Mouse (Mus musculus) heart, adult 2 months (tissue): ENCODE measurements around the gene Crtc3. TPM values are rescaled to one million over a fixed set of nuclear protein-coding genes. Genes with fewer than 3 reads are reported as not detected.

Source experiments
- DNase-seq, 2 experiments: peaks; one replicate each; pipeline ENCODE4 v3.0.0; 2021
- H3K27ac ChIP-seq: fragments of 200-600 bp; 2 replicates; pipeline ENCODE4 v1.8.1; 2022
- H3K27me3 ChIP-seq: fragments of 200-500 bp; 2 replicates; pipeline ENCODE4 v1.6.1; 2012; ENCODE audit warnings: mild to moderate bottlenecking, low read length, inconsistent platforms, mixed read lengths; ENCODE audit not compliant: control insufficient read depth, insufficient read depth
- H3K36me3 ChIP-seq: fragments of 200-500 bp; 2 replicates; pipeline ENCODE4 v1.6.1; 2012; ENCODE audit warnings: low read length, inconsistent platforms; ENCODE audit not compliant: control insufficient read depth, insufficient read depth
- H3K4me1 ChIP-seq: fragments of 200-500 bp; 2 replicates; pipeline ENCODE4 v1.6.1; 2011; ENCODE audit warnings: low read length; ENCODE audit not compliant: control insufficient read depth, insufficient read depth
- H3K4me3 ChIP-seq: fragments of 200-600 bp; 2 replicates; pipeline ENCODE4 v1.8.1; 2022
- H3K79me2 ChIP-seq: fragments of 200-500 bp; replicated peaks from 2 replicates; pipeline ENCODE4 v1.6.1; 2012; ENCODE audit warnings: mild to moderate bottlenecking, inconsistent platforms, low read length, moderate library complexity, mixed read lengths; ENCODE audit not compliant: control insufficient read depth, insufficient read depth
- H3K9ac ChIP-seq: fragments of 200-500 bp; 2 replicates; pipeline ENCODE4 v1.6.1; 2012; ENCODE audit warnings: low read depth, mild to moderate bottlenecking, control low read depth, inconsistent platforms, low read length, mixed read lengths
- CTCF ChIP-seq: fragments of 200-600 bp; IDR thresholded peaks from 2 replicates; pipeline ENCODE4 v1.8.1; 2022; ENCODE audit warnings: antibody characterized with exemption, mild to moderate bottlenecking, moderate library complexity
- EP300 ChIP-seq: fragments of 200-500 bp; IDR thresholded peaks from 2 replicates; pipeline ENCODE4 v1.6.1; 2011; ENCODE audit warnings: low read depth, low read length, control low read depth; ENCODE audit not compliant: insufficient read depth
- POLR2A ChIP-seq: fragments of 200-500 bp; IDR thresholded peaks from 2 replicates; pipeline ENCODE4 v1.6.1; 2011; ENCODE audit warnings: mild to moderate bottlenecking, low read depth, low read length, control low read depth; ENCODE audit not compliant: insufficient read depth
- WGBS: fragments of 180-500 bp; shearing (Covaris S2); methylation state at CpG from one replicate; pipeline ENCODE4 v1.1.7; 2018; 5-methylcytosine and 5-hydroxymethylcytosine counted together
- intact Hi-C: fragments of 180-260 bp; cut with DNase I; formaldehyde crosslinking; loops from one replicate; pipeline ENCODE4 v1.15.1; 2025
- polyA plus RNA-seq: library from polyadenylated mRNA; depleted of rRNA; stranded (reverse); fragments of >200 nt; gene quantifications from 2 replicates; pipeline ENCODE4 v1.2.3, GENCODE M21; 2012
- total RNA-seq, 2 experiments: library from RNA; stranded (reverse); gene quantifications; 2 replicates each; pipeline ENCODE4 v1.2.3; 2021

Crtc3 gene
- total and polyA plus RNA-seq, 3 experiments, result 11.0 to 14.3 (median 12.9) TPM

DNA sequence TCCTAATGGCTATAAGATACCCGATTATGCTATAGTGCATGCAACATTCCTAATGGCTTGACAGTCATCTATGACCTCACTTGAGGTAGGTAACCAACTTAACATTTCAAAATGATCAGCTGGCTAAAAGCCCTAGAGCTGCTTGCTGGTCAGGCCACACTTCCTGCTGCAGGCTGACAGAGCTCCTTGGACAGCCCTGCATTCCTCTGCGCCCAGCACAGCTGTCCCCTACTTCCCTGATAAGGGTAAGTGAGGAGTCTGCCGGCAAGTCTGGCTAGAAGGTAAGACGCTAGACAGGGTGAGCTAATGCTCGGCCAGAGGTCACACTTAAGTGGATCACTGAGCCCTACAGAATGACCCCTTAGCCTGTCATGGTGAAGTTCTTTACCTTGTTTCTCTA, 52.8 kb downstream of the Crtc3 start:
- Histone ChIP-seq H3K27me3 (no peaks in the 10 kb centered on the region), H3K4me3 (no peak overlapping the region), H3K4me1 (peaks cover 39% of the 10 kb centered on the region), H3K36me3 (peaks cover 13% of the 10 kb centered on the region), H3K79me2 (0 out of 2 replicates have a peak, but pooled peaks cover 2% of the 10 kb centered on the region), H3K27ac (peak overlapping the region; percentile 18), H3K9ac (no peak overlapping the region)
- 9% methylated on average over 5 of the region's 5 CpGs for WGBS
- intact Hi-C loops, result no loop called here
- peak in 1 of 2 experiments; percentile 45 for DNase-seq
- no peak for TF ChIP-seq EP300
- TF ChIP-seq CTCF, result no peak
- TF ChIP-seq POLR2A, result no peak

DNA sequence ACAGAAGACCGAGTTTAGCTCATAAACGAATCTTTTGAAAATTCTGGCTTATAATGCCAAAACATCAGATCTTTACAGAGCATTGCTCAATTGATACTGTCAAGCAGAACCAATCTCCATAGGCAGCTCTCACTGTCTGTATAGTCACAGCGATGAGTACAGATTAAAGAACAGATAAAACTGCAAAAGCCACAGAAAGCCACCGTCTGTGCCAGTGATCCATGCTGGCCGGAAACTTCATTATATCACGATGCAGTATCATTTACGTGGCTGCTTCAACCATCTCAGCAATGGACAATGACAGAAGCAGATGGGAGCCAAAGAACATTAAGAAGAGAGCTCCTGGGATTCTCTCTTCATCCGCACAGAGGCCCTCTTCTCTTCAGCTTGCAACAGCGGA, 53.9 kb downstream of the Crtc3 start:
- H3K4me3 ChIP-seq, result no peak overlapping the region
- 78% methylated on average over 9 of the region's 9 CpGs for WGBS
- H3K79me2 ChIP-seq, result 0 out of 2 replicates have a peak, but pooled peaks cover 2% of the 10 kb centered on the region
- peaks cover 37% of the 10 kb centered on the region for H3K4me1 ChIP-seq
- no peak for DNase-seq
- TF ChIP-seq CTCF (no peak), POLR2A (no peak), EP300 (no peak)
- no peak overlapping the region for H3K9ac ChIP-seq
- intact Hi-C loops, result no loop called here
- no peaks in the 10 kb centered on the region for H3K27me3 ChIP-seq
- H3K36me3 ChIP-seq, result peaks cover 13% of the 10 kb centered on the region
- no peak overlapping the region for H3K27ac ChIP-seq

DNA sequence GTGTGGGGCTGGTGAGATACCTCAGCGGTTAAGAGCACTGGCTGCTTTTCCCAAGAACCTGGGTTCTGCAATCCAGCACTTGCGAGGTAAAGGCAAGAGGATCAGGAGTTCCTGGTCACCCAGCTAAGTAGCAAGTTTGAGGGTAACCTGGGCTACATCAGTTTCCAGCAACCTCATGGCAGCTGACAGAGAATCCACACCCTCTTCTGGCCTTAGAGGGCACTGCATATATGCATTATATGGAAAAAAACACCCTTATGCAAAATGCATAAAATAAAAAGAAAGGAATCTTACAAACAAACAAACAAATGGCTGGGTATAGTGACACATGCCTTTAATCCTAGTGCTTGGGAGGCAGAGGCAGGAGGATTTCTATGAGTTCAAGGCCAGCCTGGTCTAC, 55.0 kb downstream of the Crtc3 start:
- H3K79me2 ChIP-seq, result 0 out of 2 replicates have a peak, but pooled peaks cover 2% of the 10 kb centered on the region
- intact Hi-C loops, result no loop called here
- H3K27me3 ChIP-seq, result no peaks in the 10 kb centered on the region
- TF ChIP-seq POLR2A (no peak), CTCF (peak; percentile 44)
- DNase-seq, result no peak
- peaks cover 32% of the 10 kb centered on the region for H3K4me1 ChIP-seq
- H3K36me3 ChIP-seq, result peaks cover 20% of the 10 kb centered on the region
- no peak overlapping the region for H3K27ac ChIP-seq
- 96% methylated on average over 2 of the region's 2 CpGs for WGBS
- H3K9ac ChIP-seq, result no peak overlapping the region
- no peak overlapping the region for H3K4me3 ChIP-seq

DNA sequence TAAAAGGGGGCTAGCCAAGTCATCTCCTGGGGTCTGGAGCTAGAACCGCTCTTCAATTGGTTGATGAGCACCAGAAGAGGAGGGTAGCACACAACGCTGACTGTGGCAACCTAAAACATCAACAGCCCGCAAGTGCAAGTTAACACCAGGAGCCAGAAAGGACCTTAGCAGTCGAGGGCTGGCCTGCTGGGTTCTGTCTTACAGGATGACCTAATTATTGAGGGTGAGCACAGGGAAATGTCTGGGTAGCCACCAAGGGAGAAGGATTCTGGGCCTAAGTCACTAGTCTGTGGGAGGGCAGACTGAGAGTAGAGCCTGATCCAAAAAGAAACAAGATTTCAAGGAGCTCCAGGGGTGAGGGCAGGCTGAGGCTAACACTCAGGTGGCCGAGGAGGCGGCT, 56.7 kb downstream of the Crtc3 start:
- DNase-seq, result no peak
- Histone ChIP-seq H3K27ac (peak overlapping the region; percentile 29; the same call in 1 of the 2 replicates), H3K9ac (no peak overlapping the region), H3K4me1 (peaks cover 23% of the 10 kb centered on the region), H3K79me2 (0 out of 2 replicates have a peak, but pooled peaks cover 2% of the 10 kb centered on the region), H3K36me3 (peaks cover 17% of the 10 kb centered on the region), H3K27me3 (no peaks in the 10 kb centered on the region), H3K4me3 (no peak overlapping the region)
- TF ChIP-seq EP300 (no peak), CTCF (no peak), POLR2A (no peak)
- intact Hi-C loops, result no loop called here
- 61% methylated on average over 6 of the region's 6 CpGs for WGBS

DNA sequence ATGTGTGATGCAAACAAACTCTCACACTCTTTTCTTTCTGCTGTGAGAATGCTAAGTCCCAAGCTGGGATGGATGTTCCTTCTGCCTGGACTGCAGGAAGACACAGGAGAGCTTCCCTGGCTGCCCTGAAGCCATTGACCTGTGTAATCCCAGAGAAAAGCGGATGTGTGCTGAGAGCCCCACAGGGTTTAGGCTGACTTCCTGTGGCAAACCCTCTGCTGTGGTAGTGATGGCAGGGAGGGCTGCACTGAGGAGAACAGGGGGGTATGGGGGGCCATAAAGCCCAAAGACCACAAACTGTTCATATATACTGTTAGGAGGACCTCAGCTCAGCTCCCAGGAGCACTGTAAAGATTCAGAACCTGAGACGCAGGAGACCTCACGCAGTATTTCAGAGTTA, 57.3 kb downstream of the Crtc3 start:
- no peak for DNase-seq
- H3K27me3 ChIP-seq, result no peaks in the 10 kb centered on the region
- H3K9ac ChIP-seq, result no peak overlapping the region
- H3K4me3 ChIP-seq, result no peak overlapping the region
- H3K36me3 ChIP-seq, result peaks cover 16% of the 10 kb centered on the region
- no peak for TF ChIP-seq EP300
- no peak for TF ChIP-seq CTCF
- TF ChIP-seq POLR2A, result no peak
- 0 out of 2 replicates have a peak, but pooled peaks cover 1% of the 10 kb centered on the region for H3K79me2 ChIP-seq
- H3K27ac ChIP-seq, result peak overlapping the region; percentile 18; the same call in 1 of the 2 replicates
- intact Hi-C loops, result no loop called here
- peaks cover 18% of the 10 kb centered on the region for H3K4me1 ChIP-seq
- 69% methylated on average over 3 of the region's 3 CpGs for WGBS

DNA sequence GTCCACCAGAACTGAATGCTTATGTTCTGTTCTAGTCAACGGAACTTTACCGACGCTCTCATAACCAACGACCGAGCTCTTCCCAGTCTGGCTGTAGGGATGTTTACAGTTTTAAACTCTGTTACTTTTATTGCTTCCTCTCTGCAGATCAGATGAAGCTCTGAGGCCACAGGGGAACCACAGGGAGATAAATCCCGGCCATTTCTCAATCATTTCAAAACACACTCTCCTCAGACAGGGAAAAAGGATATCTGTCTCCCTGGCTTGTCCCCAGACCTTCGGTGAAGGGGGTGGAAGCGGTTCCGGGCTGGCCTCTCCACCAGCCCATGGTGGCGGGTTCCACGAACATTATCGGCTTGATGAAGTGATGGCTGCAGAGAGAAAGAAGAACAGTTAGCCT, 59.3 kb downstream of the Crtc3 start:
- H3K4me1 ChIP-seq, result peaks cover 11% of the 10 kb centered on the region
- H3K9ac ChIP-seq, result no peak overlapping the region
- peak overlapping the region; percentile 49 for H3K27ac ChIP-seq
- intact Hi-C loops, result no loop called here
- TF ChIP-seq CTCF (no peak), POLR2A (no peak), EP300 (no peak)
- peaks cover 6% of the 10 kb centered on the region for H3K36me3 ChIP-seq
- no peak overlapping the region for H3K4me3 ChIP-seq
- no peaks in the 10 kb centered on the region for H3K27me3 ChIP-seq
- no peaks in the 10 kb centered on the region for H3K79me2 ChIP-seq
- peak in 1 of 2 experiments; percentile 48 for DNase-seq
- 45% methylated on average over 12 of the region's 12 CpGs for WGBS
